Mouse (Mus musculus) midbrain, embryonic 15.5 days (tissue): ENCODE data around the gene Gpn2. TPM values are rescaled to one million over a fixed set of nuclear protein-coding genes. Genes with fewer than 3 reads are reported as not detected.
A peak's percentile ranks its signal among the peaks of the same experiment; 100 is the strongest.

Experiments used
- ATAC-seq: fragments of 200-750 bp; cut with Nextera tagmentation; replicated peaks from 2 replicates; pipeline ENCODE4 v1.8.0; 2017; ENCODE audit warnings: moderate TSS enrichment
- H3K27ac ChIP-seq: fragments of 300-500 bp; sonication (generic); 2 replicates; pipeline ENCODE4 v1.5.1; 2015; ENCODE audit warnings: mild to moderate bottlenecking, inconsistent platforms
- H3K27me3 ChIP-seq: fragments of 300-500 bp; sonication (generic); replicated peaks from 2 replicates; pipeline ENCODE4 v1.6.1; 2015; ENCODE audit warnings: inconsistent platforms
- H3K36me3 ChIP-seq: fragments of 300-500 bp; sonication (generic); replicated peaks from 2 replicates; pipeline ENCODE4 v1.6.1; 2015; ENCODE audit warnings: inconsistent platforms
- H3K4me1 ChIP-seq: fragments of 300-500 bp; sonication (generic); 2 replicates; pipeline ENCODE4 v1.6.1; 2015; ENCODE audit warnings: inconsistent platforms
- H3K4me2 ChIP-seq: fragments of 300-500 bp; sonication (generic); 2 replicates; pipeline ENCODE4 v1.6.1; 2015; ENCODE audit warnings: inconsistent platforms, mild to moderate bottlenecking, moderate library complexity
- H3K4me3 ChIP-seq: fragments of 300-500 bp; sonication (generic); 2 replicates; pipeline ENCODE4 v1.5.1; 2015; ENCODE audit warnings: mild to moderate bottlenecking, inconsistent platforms
- H3K9ac ChIP-seq: fragments of 300-500 bp; sonication (generic); 2 replicates; pipeline ENCODE4 v1.6.1; 2015; ENCODE audit warnings: mild to moderate bottlenecking, inconsistent platforms
- H3K9me3 ChIP-seq: fragments of 300-500 bp; sonication (generic); 2 replicates; pipeline ENCODE4 v1.6.1; 2016; ENCODE audit warnings: inconsistent platforms
- WGBS: fragments of 180-500 bp; shearing (Covaris S2); methylation state at CpG from one replicate; pipeline ENCODE4 v1.1.7; 2015; ENCODE audit warnings: mixed read lengths; 5-methylcytosine and 5-hydroxymethylcytosine counted together
- polyA plus RNA-seq: library from polyadenylated mRNA; unstranded; fragments of >200 nt; fragmentation: Nextera tagmentation; extraction: Ambion mirVana; gene quantifications from 2 replicates; pipeline ENCODE4 v1.2.1, GENCODE M21; 2015

Gene Gpn2
- polyA plus RNA-seq, 1 experiment from 2014 or later: 18.2 TPM

DNA sequence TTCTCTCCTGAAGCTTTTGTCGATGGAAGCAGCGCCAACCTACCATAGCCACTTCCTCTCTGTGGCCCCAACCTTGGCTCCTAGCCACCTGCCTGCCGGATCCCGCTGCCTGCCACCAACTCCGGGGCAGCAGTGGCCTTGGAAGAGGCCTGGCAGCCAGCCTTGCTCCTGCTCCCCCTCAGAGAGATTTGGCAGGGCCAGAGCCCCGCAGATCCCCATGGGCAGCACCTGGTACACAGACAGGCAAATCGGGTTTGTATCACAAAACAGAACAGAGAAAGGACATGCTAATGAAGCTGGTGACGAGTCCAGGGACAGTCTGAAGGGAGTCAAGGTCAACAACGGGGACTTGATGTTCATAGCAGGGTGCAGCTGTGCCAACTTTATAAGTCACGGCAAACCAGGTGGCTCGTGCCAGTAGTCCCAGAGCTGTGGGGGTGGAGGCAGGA is 21.0 kb upstream of the Gpn2 start:
- H3K4me3 ChIP-seq: no peak overlapping the region
- no peak for ATAC-seq
- 72% methylated on average over 11 of the region's 11 CpGs for WGBS

DNA sequence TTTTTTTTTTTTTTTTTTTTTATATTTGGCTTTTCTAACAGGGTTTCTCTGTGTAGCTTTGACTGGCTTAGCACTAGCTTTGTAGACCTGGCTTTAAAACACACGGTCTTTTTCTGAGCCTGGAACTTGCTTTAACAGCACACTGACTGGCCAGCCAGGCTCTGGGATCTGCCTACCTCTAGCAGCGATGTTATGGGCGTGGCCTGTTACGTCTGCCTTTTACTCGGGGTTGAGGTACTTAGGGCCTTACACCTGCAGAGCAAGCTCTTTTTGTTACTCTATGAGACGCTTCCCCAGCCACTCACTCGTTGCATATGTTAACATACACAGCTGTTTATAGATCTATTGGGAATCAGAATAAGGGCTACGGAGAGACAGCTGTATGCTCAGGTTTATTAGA is 16.9 kb upstream of the Gpn2 start:
- Histone ChIP-seq H3K4me2 (no peak overlapping the region), H3K9me3 (no peaks in the 10 kb centered on the region), H3K4me1 (no peaks in the 10 kb centered on the region), H3K36me3 (no peaks in the 10 kb centered on the region), H3K27me3 (no peaks in the 10 kb centered on the region), H3K27ac (no peak overlapping the region), H3K9ac (no peak overlapping the region), H3K4me3 (no peak overlapping the region)
- ATAC-seq: no peak
- 33% methylated on average over 8 of the region's 8 CpGs for WGBS

More for the DNA sequence above, 21.0 kb upstream of the Gpn2 start:
- H3K9ac ChIP-seq: no peak overlapping the region
- no peaks in the 10 kb centered on the region for H3K4me1 ChIP-seq
- H3K27ac ChIP-seq: no peak overlapping the region
- H3K9me3 ChIP-seq: no peaks in the 10 kb centered on the region
- H3K4me2 ChIP-seq: no peak overlapping the region
- H3K27me3 ChIP-seq: no peaks in the 10 kb centered on the region
- H3K36me3 ChIP-seq: no peaks in the 10 kb centered on the region

DNA sequence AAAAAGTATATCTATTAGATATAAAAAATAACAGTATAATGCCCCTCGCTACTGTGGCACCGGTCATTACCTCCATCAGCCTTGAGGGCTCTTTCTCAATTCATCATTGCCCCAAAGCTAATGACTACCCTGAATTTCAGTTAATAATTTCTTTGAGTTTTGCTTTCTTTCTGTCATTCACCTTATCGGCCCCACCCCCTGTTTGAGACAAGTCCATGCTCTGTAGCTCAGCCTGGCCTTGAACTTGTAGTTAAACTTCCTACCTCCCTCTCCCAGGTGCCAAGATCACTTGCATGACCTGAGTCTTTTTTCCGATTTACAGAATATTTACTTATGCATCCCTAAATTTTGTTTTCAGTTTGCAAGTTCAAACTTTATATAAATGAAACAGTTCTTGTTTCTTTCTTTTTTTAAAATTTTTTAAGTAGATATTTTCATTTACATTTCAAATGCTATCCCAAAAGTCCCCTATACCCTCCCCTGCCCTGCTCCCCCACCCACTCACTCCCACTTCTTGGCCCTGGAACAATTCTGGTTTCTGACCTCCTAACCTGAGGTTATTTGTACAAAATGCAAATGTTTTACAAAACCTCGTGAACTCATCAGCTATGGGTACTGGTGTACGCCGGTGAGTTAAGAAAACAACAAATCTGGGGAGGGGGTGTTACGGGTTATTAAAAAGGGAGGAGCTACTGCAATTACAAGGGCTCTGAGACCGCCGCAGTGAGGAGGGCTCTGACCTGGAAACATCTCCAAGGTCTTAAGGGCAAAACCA is 14.7 kb upstream of the Gpn2 start:
- Histone ChIP-seq H3K27ac (no peak overlapping the region), H3K4me2 (no peak overlapping the region), H3K27me3 (no peaks in the 10 kb centered on the region), H3K36me3 (no peaks in the 10 kb centered on the region), H3K9me3 (no peaks in the 10 kb centered on the region), H3K4me3 (no peak overlapping the region), H3K9ac (no peak overlapping the region), H3K4me1 (no peaks in the 10 kb centered on the region)
- no peak for ATAC-seq
- WGBS: 83% methylated on average over 10 of the region's 10 CpGs

DNA sequence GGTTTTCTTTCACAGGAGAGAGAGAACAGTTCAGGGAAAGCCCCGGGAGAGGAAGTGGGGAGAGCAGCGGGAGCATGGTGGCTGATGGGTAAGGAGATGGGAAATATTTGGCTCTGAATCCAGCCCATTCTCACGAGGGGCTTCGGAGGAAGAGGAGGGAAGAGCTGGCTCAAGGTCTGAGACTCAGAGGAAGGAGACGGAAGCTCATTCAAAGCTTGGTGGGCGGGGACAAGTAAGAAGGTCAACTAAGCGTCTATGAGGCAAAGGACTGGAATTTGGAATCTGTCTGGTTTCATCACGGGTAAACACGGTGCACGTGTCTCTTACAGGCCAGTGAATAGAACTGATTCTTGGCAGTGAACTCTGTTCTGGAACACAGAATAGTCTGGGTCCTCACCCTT is 14.1 kb upstream of the Gpn2 start:
- Histone ChIP-seq H3K4me1 (peaks cover 1% of the 10 kb centered on the region), H3K9ac (no peak overlapping the region), H3K27ac (no peak overlapping the region), H3K27me3 (no peaks in the 10 kb centered on the region), H3K9me3 (no peaks in the 10 kb centered on the region), H3K4me2 (no peak overlapping the region), H3K36me3 (no peaks in the 10 kb centered on the region), H3K4me3 (no peak overlapping the region)
- WGBS: 73% methylated on average over 10 of the region's 10 CpGs
- ATAC-seq: no peak

DNA sequence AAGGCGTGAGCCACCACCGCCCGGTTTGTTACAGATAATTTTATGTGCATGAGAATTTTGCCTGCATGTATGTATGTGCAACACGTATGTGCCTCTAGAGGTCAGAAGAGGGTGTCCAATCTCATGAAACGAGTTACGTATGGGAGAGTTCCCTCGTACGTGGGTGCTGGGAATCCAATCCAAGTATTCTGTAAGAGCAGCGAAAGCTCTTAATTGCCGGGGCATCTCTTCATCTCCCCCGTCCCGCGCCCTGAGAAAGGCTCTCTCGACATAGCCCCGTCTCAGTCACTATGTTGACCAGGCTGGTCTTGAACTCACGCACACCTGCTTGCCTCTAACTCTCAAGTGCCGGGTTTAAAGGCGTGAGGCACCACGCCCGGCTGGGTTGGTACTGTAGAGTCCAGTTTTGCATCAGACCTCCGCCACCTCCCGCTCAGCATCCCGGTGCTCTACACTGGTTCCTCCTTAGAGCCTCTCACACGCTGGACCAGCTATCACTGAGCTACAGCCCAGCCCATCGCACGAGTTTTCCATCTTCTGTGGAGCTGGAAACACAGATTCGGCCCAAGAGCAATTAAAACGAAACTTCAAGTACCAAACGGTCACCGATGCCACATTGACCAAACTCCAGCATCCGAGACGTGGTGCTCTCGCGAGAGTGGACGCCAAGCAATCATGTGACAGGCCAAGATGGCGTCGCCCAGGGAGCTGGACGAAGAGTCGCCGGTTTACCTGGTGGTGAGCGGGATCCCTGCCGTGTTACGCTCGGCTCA is 9.9 kb upstream of the Gpn2 start, which contains the start of gene Gpatch3:
TSS of gene Gpatch3 (plus strand) at position 676 of the 773 bp plus-strand sequence.
- Histone ChIP-seq H3K27me3 (no peaks in the 10 kb centered on the region), H3K4me3 (peak within 1 kb of the TSS; percentile 99), H3K36me3 (peaks cover 4% of the 10 kb centered on the region; the same call in 1 of the 2 replicates), H3K9ac (peak within 1 kb of the TSS; percentile 92), H3K4me1 (peaks cover 8% of the 10 kb centered on the region), H3K27ac (peak within 1 kb of the TSS; percentile 86), H3K9me3 (no peaks in the 10 kb centered on the region), H3K4me2 (peak within 1 kb of the TSS; percentile 90)
- ATAC-seq: peak; percentile 96
- 5% methylated on average over 44 of the region's 44 CpGs for WGBS

DNA sequence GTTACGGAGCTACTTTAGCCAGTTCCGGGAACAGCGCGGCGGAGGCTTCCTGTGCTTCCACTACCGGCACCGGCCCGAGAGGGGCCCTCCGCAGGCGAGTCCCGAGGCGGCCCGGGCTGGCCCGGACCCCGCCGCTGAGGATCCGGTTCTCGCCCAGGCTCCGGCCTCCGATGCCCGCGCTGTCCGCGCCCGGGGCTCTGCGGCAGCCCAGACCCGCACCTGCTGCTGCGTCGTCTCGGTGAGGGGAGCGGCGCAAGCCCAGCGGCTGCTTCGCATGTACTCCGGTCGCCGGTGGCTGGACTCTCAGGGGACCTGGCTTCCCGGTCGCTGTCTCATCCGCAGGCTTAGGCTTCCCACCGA is 9.3 kb upstream of the Gpn2 start:
- Histone ChIP-seq H3K36me3 (peaks cover 10% of the 10 kb centered on the region; the same call in 1 of the 2 replicates), H3K9ac (peak overlapping the region; percentile 92), H3K4me3 (peak overlapping the region; percentile 99), H3K9me3 (no peaks in the 10 kb centered on the region), H3K27ac (peak overlapping the region; percentile 86), H3K4me2 (peak overlapping the region; percentile 90), H3K27me3 (no peaks in the 10 kb centered on the region), H3K4me1 (peaks cover 8% of the 10 kb centered on the region)
- WGBS: under 1% methylated on average over 41 of the region's 41 CpGs
- peak; percentile 69 for ATAC-seq

DNA sequence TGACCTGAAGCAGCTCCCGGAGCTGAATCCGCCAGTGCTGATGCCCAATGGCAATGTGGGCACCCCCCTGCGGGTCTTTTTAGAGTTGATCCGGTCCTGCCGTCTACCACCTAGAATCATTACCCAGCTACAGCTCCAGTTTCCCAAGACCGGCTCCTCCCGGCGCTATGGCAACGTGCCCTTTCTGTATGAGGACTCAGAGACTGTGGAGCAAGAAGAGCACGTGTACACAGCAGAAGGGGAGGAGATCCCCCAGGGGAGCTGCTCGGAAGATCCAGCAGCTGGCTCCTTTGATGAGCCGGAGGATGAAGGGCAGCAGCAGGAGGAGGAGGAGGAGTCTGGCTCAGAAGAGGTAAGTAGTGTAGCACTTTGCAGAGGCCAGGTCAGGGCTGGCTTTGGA is 6.2 kb upstream of the Gpn2 start:
- H3K4me2 ChIP-seq: no peak overlapping the region
- 67% methylated on average over 12 of the region's 12 CpGs for WGBS
- H3K9ac ChIP-seq: 0 out of 2 replicates have a peak overlapping the region, but pooled peaks have one; percentile 4
- no peaks in the 10 kb centered on the region for H3K9me3 ChIP-seq
- H3K4me1 ChIP-seq: peaks cover 8% of the 10 kb centered on the region
- no peak overlapping the region for H3K27ac ChIP-seq
- no peaks in the 10 kb centered on the region for H3K27me3 ChIP-seq
- H3K36me3 ChIP-seq: peaks cover 30% of the 10 kb centered on the region
- H3K4me3 ChIP-seq: no peak overlapping the region
- no peak for ATAC-seq

DNA sequence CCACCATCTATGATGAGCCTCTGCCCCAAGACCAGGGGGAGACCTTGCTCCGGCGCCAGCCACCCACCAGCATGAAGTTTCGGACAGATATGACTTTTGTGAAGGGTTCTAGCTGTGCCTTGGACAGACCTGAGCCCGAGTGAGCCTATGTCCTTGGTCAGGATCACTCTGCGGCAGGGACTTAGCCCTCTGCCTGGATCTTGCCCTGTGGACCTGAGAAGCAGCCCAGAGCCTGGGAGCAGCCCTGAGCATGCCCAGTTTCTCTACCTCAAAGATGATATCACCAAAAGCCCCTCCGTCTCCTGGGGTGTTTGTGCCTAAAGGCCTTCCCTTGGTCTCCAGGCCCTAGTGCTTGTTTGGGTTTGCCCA is 488 bp upstream of the Gpn2 start:
- peaks cover 24% of the 10 kb centered on the region for H3K4me1 ChIP-seq
- H3K27me3 ChIP-seq: no peaks in the 10 kb centered on the region
- H3K4me2 ChIP-seq: peak overlapping the region; percentile 100
- H3K9ac ChIP-seq: peak overlapping the region; percentile 68
- peaks cover 33% of the 10 kb centered on the region for H3K36me3 ChIP-seq
- peak overlapping the region; percentile 82 for H3K27ac ChIP-seq
- 61% methylated on average over 6 of the region's 6 CpGs for WGBS
- H3K4me3 ChIP-seq: peak overlapping the region; percentile 94
- no peak; the same call in 1 of the 2 replicates for ATAC-seq
- no peaks in the 10 kb centered on the region for H3K9me3 ChIP-seq

DNA sequence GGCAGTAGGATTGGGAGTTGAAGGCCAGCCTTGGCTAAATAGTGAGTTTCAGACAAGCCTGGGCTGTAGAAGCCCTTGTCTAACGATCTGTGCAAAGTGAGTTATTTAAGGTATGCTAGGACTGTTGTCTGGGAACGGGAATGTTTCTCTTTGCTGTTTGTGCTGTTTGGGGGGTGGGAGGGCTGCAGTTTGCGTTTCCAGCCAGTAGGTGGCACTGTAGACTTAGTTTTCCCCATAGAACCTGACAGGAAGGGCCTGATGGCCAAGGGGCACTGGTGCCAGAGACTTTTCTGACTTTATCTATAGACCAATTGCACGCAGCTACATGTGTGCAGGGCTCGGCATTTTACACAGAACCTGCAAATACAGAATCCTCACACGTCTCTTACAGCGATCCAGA is 8.4 kb downstream of the Gpn2 start:
- Histone ChIP-seq H3K9me3 (no peaks in the 10 kb centered on the region), H3K36me3 (peaks cover 15% of the 10 kb centered on the region), H3K4me3 (no peak overlapping the region), H3K27ac (no peak overlapping the region), H3K9ac (no peak overlapping the region), H3K4me2 (no peak overlapping the region), H3K4me1 (no peaks in the 10 kb centered on the region), H3K27me3 (no peaks in the 10 kb centered on the region)
- no peak for ATAC-seq
- 31% methylated on average over 7 of the region's 7 CpGs for WGBS

DNA sequence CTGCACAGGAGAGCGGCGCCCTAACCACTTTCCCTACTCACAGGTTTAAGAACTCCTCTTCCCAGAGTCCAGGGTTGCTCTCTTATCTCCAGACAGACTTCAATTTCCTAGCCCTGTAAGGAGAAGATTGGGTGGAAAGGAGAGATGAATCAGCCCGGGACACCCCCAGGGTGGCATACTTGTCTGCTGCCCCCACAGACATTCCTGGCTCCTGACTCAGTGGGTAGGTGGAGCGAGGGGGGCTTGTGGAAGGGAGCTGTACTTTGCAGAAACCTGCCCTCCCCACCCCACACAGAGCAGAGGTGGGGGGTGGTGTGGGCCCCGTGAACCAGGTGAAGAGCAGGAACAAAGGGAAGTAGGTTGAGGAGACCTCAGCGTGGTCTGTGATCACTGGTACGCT is 11.4 kb downstream of the Gpn2 start:
- no peaks in the 10 kb centered on the region for H3K9me3 ChIP-seq
- ATAC-seq: no peak
- no peak overlapping the region for H3K27ac ChIP-seq
- no peak overlapping the region for H3K4me3 ChIP-seq
- 77% methylated on average over 7 of the region's 7 CpGs for WGBS
- peaks cover 12% of the 10 kb centered on the region for H3K4me1 ChIP-seq
- H3K27me3 ChIP-seq: peaks cover 29% of the 10 kb centered on the region
- no peak overlapping the region for H3K4me2 ChIP-seq
- no peak overlapping the region for H3K9ac ChIP-seq
- peaks cover 7% of the 10 kb centered on the region; the same call in 1 of the 2 replicates for H3K36me3 ChIP-seq

DNA sequence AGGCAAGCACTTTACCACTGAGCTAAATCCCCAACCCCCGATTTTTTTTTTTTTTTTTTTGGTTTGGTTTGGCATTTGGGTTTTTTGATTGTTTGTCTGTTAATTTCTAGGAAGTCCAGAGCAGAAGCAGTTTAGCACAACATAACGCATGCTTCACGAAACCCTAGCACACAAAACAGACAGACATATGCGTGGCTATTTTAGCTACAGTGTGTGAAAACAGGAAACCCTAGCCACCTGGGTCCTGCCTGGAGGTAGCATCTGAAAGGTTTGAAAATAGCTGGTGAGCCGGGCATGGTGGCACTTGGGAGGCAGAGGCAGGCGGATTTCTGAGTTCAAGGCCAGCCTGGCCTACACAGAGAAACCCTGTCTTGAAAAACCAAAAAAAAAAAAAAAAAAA is 11.9 kb downstream of the Gpn2 start:
- peaks cover 2% of the 10 kb centered on the region; the same call in 1 of the 2 replicates for H3K36me3 ChIP-seq
- no peaks in the 10 kb centered on the region for H3K9me3 ChIP-seq
- peaks cover 12% of the 10 kb centered on the region for H3K4me1 ChIP-seq
- ATAC-seq: no peak
- peaks cover 30% of the 10 kb centered on the region for H3K27me3 ChIP-seq
- no peak overlapping the region for H3K27ac ChIP-seq
- no peak overlapping the region for H3K9ac ChIP-seq
- WGBS: 82% methylated on average over 6 of the region's 6 CpGs
- H3K4me2 ChIP-seq: no peak overlapping the region
- H3K4me3 ChIP-seq: no peak overlapping the region

DNA sequence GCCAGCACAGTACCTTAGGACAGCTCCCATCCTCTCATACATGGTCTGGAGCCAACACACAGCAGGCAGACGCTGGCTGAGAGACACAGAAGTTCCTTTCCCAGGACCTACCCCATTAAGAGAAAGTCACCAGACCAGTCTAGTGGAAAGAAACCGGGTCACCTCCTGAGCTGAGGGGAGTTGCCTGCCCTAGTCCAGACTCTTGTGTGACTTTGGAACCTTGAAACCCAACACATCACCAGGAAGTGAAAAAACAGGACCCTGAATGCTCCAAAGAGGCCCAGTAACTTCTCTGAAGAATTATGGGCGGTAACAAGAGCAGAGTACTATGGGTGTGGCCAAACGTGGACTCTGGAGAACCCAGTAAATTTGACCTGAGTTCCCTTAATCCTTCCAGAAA is 14.5 kb downstream of the Gpn2 start:
- no peak for ATAC-seq
- 51% methylated on average over 4 of the region's 4 CpGs for WGBS
- peaks cover 48% of the 10 kb centered on the region for H3K27me3 ChIP-seq

More for the DNA sequence above, 14.5 kb downstream of the Gpn2 start:
- H3K9me3 ChIP-seq: no peaks in the 10 kb centered on the region
- no peak overlapping the region for H3K9ac ChIP-seq
- no peak overlapping the region for H3K4me2 ChIP-seq
- no peaks in the 10 kb centered on the region for H3K36me3 ChIP-seq
- H3K27ac ChIP-seq: no peak overlapping the region
- peaks cover 12% of the 10 kb centered on the region for H3K4me1 ChIP-seq
- H3K4me3 ChIP-seq: no peak overlapping the region
